Mouse (Mus musculus) small intestine, adult 2 months (tissue): ENCODE data around the gene Dennd5b.

ENCODE experiments used
- CTCF ChIP-seq: fragments of 200-500 bp; IDR thresholded peaks from 2 replicates; pipeline ENCODE4 v1.5.1; 2012; ENCODE audit warnings: low read depth, mild to moderate bottlenecking, control low read depth, inconsistent platforms, low read length, moderate library complexity, mixed read lengths; ENCODE audit not compliant: insufficient replicate concordance, insufficient read length; ENCODE audit errors: extremely low read depth
- POLR2A ChIP-seq: fragments of 200-500 bp; IDR thresholded peaks from 2 replicates; pipeline ENCODE4 v1.6.1; 2012; ENCODE audit warnings: low read depth, mild to moderate bottlenecking, control low read depth, inconsistent platforms, low read length, moderate library complexity

GRCm38 (mm10) chr6:149072873-149073272, 28.6 kb downstream of the Dennd5b start:
- no peak for TF ChIP-seq POLR2A
- TF ChIP-seq CTCF, result no peak
